Mouse (Mus musculus) small intestine, adult 2 months (tissue): ENCODE data around the gene Pkm.

Experiments
- CTCF ChIP-seq: fragments of 200-500 bp; IDR thresholded peaks from 2 replicates; pipeline ENCODE4 v1.5.1; 2012; ENCODE audit warnings: low read depth, mild to moderate bottlenecking, control low read depth, inconsistent platforms, low read length, moderate library complexity, mixed read lengths; ENCODE audit not compliant: insufficient replicate concordance, insufficient read length; ENCODE audit errors: extremely low read depth
- POLR2A ChIP-seq: fragments of 200-500 bp; IDR thresholded peaks from 2 replicates; pipeline ENCODE4 v1.6.1; 2012; ENCODE audit warnings: low read depth, mild to moderate bottlenecking, control low read depth, inconsistent platforms, low read length, moderate library complexity

GRCm38 (mm10) chr9:59667904-59668303 is 11.7 kb downstream of the Pkm start:
- no peak for TF ChIP-seq CTCF
- no peak for TF ChIP-seq POLR2A
